Mouse (Mus musculus) hindbrain, embryonic 14.5 days (tissue): Measurements from ENCODE around the gene Cadm1. TPM values are rescaled to one million over a fixed set of nuclear protein-coding genes. Genes with fewer than 3 reads are reported as not detected.

Experiments used
- ATAC-seq: fragments of 200-750 bp; cut with Nextera tagmentation; 2 replicates; pipeline ENCODE4 v1.8.0; 2017; ENCODE audit warnings: moderate number of reproducible peaks, mild to moderate bottlenecking, moderate TSS enrichment, moderate library complexity; ENCODE audit not compliant: low FRiP score
- DNase-seq: peaks from one replicate; pipeline ENCODE4 v3.0.0-alpha.2; 2015; ENCODE audit warnings: low spot score
- H3K27ac ChIP-seq: fragments of 300-500 bp; sonication (generic); 2 replicates; pipeline ENCODE4 v1.5.1; 2014; ENCODE audit warnings: mild to moderate bottlenecking, moderate library complexity
- H3K27me3 ChIP-seq: fragments of 300-500 bp; sonication (generic); 2 replicates; pipeline ENCODE4 v1.6.1; 2014; ENCODE audit warnings: mild to moderate bottlenecking, low read length, mixed read lengths; ENCODE audit not compliant: control insufficient read depth, insufficient read depth
- H3K36me3 ChIP-seq: fragments of 300-500 bp; sonication (generic); replicated peaks from 2 replicates; pipeline ENCODE4 v1.6.1; 2014; ENCODE audit not compliant: control insufficient read depth, insufficient read depth
- H3K4me1 ChIP-seq: fragments of 300-500 bp; sonication (generic); replicated peaks from 2 replicates; pipeline ENCODE4 v1.6.1; 2014; ENCODE audit warnings: antibody characterized with exemption, low read length, mixed read lengths; ENCODE audit not compliant: control insufficient read depth, insufficient read depth
- H3K4me2 ChIP-seq: fragments of 300-500 bp; sonication (generic); replicated peaks from 2 replicates; pipeline ENCODE4 v1.6.1; 2014; ENCODE audit warnings: mild to moderate bottlenecking, moderate library complexity
- H3K4me3 ChIP-seq: fragments of 300-500 bp; sonication (generic); replicated peaks from 2 replicates; pipeline ENCODE4 v1.5.1; 2014; ENCODE audit warnings: mild to moderate bottlenecking, low read length
- H3K9ac ChIP-seq: fragments of 300-500 bp; sonication (generic); 2 replicates; pipeline ENCODE4 v1.6.1; 2014
- H3K9me3 ChIP-seq: fragments of 300-500 bp; sonication (generic); 2 replicates; pipeline ENCODE4 v1.6.1; 2016; ENCODE audit warnings: low read length; ENCODE audit not compliant: control insufficient read depth
- WGBS: fragments of 180-500 bp; shearing (Covaris S2); extraction: QIAGEN DNeasy Blood & Tissue Kit; methylation state at CpG from one replicate; pipeline ENCODE4 v1.1.7; 2014; 5-methylcytosine and 5-hydroxymethylcytosine counted together
- polyA plus RNA-seq: library from polyadenylated mRNA; unstranded; fragments of >200 nt; fragmentation: Nextera tagmentation; extraction: Ambion mirVana; gene quantifications from 2 replicates; pipeline ENCODE4 v1.2.1, GENCODE M21; 2014

The Cadm1 gene
- polyA plus RNA-seq, 1 experiment from 2014 or later: 180 TPM

- no peak for ATAC-seq
- H3K27ac ChIP-seq: no peak overlapping the region
- no peak overlapping the region for H3K9ac ChIP-seq
- no peak overlapping the region for H3K4me2 ChIP-seq
- no peak for DNase-seq
- no peaks in the 10 kb centered on the region for H3K9me3 ChIP-seq
- no peak overlapping the region for H3K4me3 ChIP-seq
- peaks cover 25% of the 10 kb centered on the region for H3K4me1 ChIP-seq
- H3K36me3 ChIP-seq: no peaks in the 10 kb centered on the region
- 33% methylated on average over 4 of the region's 4 CpGs for WGBS
- H3K27me3 ChIP-seq: no peaks in the 10 kb centered on the region
These were observed 79.5 kb downstream of the Cadm1 start for GRCm38 (mm10) chr9:47609443-47609842.

DNA sequence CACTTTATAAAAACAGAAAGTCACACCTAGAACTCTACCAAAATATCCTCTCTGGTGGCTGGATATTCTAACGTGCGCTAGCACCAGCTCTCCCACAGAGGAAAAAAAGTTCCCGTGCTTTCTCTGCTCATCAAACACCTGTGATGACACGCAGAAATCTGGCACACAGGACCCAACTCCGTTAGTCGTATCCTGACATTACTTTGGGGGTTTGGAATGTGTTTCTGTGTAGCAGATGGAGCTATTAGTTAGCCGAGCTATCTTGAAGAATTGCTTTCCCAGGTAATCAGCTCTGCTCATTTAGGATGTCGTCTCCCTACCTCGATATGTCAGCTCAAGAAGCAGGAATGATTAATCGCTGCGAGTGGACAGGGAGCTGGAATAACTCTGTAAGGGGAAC lies 80.3 kb downstream of the Cadm1 start:
- Histone ChIP-seq H3K36me3 (no peaks in the 10 kb centered on the region), H3K9me3 (no peaks in the 10 kb centered on the region), H3K4me1 (peaks cover 32% of the 10 kb centered on the region), H3K27me3 (no peaks in the 10 kb centered on the region), H3K9ac (no peak overlapping the region), H3K4me3 (no peak overlapping the region), H3K27ac (no peak overlapping the region), H3K4me2 (no peak overlapping the region)
- ATAC-seq (no peak), DNase-seq (no peak)
- WGBS: 57% methylated on average over 11 of the region's 11 CpGs

DNA sequence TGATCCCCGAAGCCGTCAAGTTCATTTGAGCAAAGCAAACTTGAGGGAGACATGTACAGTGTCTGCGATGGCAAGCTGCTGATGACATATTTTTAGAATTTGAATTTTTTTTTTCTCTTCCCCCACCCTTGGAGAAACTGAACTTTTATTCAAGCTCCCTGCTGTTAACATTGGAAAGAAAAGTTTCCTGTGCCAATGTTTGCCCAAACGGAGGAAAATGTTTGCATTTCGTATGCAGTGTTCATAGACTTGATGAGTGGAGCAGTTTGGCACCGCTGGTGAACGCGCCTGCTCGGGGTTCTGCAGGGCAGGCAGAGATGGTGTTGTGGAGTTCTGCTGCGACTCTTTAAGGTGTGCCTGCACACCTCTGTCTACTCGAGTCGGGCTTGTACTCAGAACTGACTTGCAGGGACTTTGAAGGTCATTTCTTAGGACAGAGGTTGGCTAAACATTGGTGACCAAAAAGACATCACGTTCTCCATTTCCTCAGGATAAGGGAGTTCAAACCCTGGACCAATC lies 83.0 kb downstream of the Cadm1 start:
- Histone ChIP-seq H3K4me3 (no peak overlapping the region), H3K36me3 (no peaks in the 10 kb centered on the region), H3K27me3 (no peaks in the 10 kb centered on the region), H3K27ac (no peak overlapping the region), H3K9me3 (no peaks in the 10 kb centered on the region), H3K9ac (no peak overlapping the region), H3K4me1 (peaks cover 50% of the 10 kb centered on the region), H3K4me2 (no peak overlapping the region)
- DNase-seq: no peak
- no peak for ATAC-seq
- WGBS: 85% methylated on average over 13 of the region's 13 CpGs

- Histone ChIP-seq H3K27ac (no peak overlapping the region), H3K4me2 (no peak overlapping the region), H3K27me3 (no peaks in the 10 kb centered on the region), H3K4me3 (no peak overlapping the region), H3K36me3 (no peaks in the 10 kb centered on the region), H3K9me3 (no peaks in the 10 kb centered on the region), H3K4me1 (peaks cover 36% of the 10 kb centered on the region), H3K9ac (no peak overlapping the region)
- 49% methylated on average over 6 of the region's 6 CpGs for WGBS
- ATAC-seq: no peak; the same call in 1 of the 2 replicates
- peak; percentile 65 for DNase-seq
These were observed 85.1 kb downstream of the Cadm1 start for GRCm38 (mm10) chr9:47615049-47615448.

- H3K36me3 ChIP-seq: no peaks in the 10 kb centered on the region
- H3K27me3 ChIP-seq: no peaks in the 10 kb centered on the region
- ATAC-seq (no peak), DNase-seq (no peak)
- WGBS: 71% methylated on average over 4 of the region's 4 CpGs
- H3K27ac ChIP-seq: no peak overlapping the region
- no peaks in the 10 kb centered on the region for H3K9me3 ChIP-seq
- peaks cover 34% of the 10 kb centered on the region for H3K4me1 ChIP-seq
- no peak overlapping the region for H3K9ac ChIP-seq
- H3K4me3 ChIP-seq: no peak overlapping the region
- no peak overlapping the region for H3K4me2 ChIP-seq
These were observed 86.4 kb downstream of the Cadm1 start for GRCm38 (mm10) chr9:47616391-47616790.

DNA sequence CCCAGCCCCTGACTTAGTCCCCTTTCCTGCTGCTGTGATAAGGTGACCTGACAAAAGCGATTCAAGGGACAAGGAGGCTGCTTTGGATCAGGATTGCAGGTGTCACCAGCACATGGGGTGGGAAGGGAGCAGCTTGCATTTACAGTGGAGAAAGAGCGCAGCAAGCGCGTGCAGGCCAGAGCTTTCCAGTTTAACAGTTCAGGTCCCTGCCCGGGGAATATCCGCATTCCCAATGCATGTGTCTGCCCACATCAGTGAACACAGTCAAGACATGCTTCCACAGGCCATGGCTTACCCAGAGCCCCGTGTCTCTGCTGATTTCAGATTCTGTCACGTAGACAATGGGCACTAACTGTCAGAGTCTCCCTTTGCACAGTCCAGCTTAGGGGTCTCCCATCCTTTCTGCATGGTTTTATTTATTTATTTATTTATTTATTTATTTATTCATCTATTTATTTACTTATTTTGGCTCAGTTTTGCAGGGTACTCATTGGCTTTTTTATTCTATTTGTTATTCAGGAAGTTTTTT lies 89.6 kb downstream of the Cadm1 start:
- Histone ChIP-seq H3K4me3 (no peak overlapping the region), H3K9ac (no peak overlapping the region), H3K36me3 (no peaks in the 10 kb centered on the region), H3K4me2 (no peak overlapping the region), H3K27me3 (no peaks in the 10 kb centered on the region), H3K9me3 (no peaks in the 10 kb centered on the region), H3K4me1 (peaks cover 58% of the 10 kb centered on the region), H3K27ac (no peak overlapping the region)
- DNase-seq: no peak
- ATAC-seq: no peak; the same call in 1 of the 2 replicates
- WGBS: 67% methylated on average over 8 of the region's 8 CpGs

- 62% methylated on average over 12 of the region's 12 CpGs for WGBS
- Histone ChIP-seq H3K36me3 (no peaks in the 10 kb centered on the region), H3K9ac (no peak overlapping the region), H3K9me3 (no peaks in the 10 kb centered on the region), H3K27me3 (no peaks in the 10 kb centered on the region), H3K4me3 (no peak overlapping the region), H3K27ac (no peak overlapping the region), H3K4me2 (no peak overlapping the region), H3K4me1 (peaks cover 34% of the 10 kb centered on the region)
- DNase-seq (no peak), ATAC-seq (no peak)
These were observed 93.8 kb downstream of the Cadm1 start for GRCm38 (mm10) chr9:47623447-47624445.

GRCm38 (mm10) chr9:47624565-47625520 lies 94.9 kb downstream of the Cadm1 start:
- Histone ChIP-seq H3K36me3 (no peaks in the 10 kb centered on the region), H3K27ac (no peak overlapping the region), H3K9ac (no peak overlapping the region), H3K9me3 (no peaks in the 10 kb centered on the region), H3K4me3 (no peak overlapping the region), H3K4me2 (no peak overlapping the region), H3K4me1 (peaks cover 34% of the 10 kb centered on the region), H3K27me3 (no peaks in the 10 kb centered on the region)
- no peak for DNase-seq
- 88% methylated on average over 17 of the region's 17 CpGs for WGBS
- no peak for ATAC-seq
